Mouse (Mus musculus): ENCODE data around the gene Cpa5. TPM values are rescaled to one million over a fixed set of nuclear protein-coding genes. Genes with fewer than 3 reads are reported as not detected.

Gene Cpa5
- 0.14 and 0.39 TPM in 2 replicates for polyA plus RNA-seq (2012; rRNA removed)

DNA sequence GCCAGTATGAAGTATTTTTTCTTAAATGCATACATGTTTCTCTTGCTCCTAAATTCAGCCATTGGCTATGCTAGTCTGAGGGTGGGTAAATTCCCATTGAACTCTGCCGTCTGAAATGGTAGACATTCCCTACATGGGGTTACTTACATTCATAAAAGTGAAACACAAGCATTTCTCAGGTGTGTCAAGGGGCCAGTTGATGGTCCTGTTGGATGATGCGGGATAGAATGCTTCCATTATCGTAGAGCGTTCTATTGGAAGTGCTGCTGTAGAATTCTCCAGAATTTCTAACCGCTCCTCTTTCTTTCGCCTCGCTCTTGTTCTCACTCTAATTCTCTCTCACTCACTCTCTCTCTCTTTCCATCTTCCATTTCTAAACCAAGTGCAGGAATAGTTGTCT lies at the start of gene Cpa5:
Gene Cpa5 (plus strand): TSS at position 301 of the 400 bp plus-strand sequence.

DNA sequence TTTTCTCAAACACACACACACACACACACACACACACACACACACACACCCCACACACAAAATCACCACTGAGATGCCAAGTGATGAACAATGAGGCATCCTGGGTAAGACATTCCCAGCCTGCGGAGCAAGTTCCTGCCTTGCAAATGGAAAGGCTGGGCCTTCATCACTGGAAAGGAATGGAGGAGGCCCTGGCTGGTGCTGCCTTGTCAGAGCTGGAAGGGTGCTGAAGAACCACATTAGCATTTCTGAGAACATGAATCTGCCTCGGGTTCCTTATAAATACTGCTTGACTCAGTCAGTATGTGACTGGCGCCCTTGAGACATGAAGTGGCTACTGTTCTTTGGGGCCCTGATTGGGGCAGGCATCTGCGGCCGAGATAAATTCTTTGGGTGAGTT lies 42.7 kb upstream of the Cpa5 start, which contains the start of gene Cpa4:
Gene Cpa4 (plus strand): TSS at position 301 of the 400 bp plus-strand sequence.

DNA sequence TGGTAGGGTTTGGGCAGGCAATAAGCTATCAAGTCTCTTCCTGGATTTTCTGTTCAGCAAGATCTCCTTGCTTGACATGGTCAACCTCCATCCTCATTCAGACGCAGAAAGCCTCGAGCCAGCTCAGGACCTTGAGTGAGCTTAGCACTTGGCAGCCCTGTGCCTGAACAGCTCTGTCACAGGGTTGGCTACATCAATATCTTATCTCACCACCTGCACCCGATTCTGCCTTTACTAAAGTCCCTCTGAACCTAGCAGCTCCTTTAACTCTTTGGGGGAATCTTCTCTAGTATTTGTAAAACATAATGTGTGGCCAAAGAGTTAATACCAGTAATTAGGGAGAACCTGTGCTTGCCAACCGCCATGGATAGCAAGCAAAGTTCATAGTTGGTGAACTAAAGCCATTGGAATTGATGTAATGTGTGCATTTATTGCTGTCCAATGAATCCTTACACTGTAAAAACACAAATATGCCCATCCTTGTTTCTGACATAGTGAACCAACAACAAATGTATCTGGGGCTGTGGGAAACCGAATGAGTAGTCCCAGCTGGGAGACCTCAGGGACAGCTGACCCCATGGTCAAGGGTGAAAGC lies 28.0 kb downstream of the Cpa5 start, which contains the start of gene Cpa1:
Gene Cpa1 (plus strand): TSS at position 545 of the 595 bp plus-strand sequence.

Other genes with a start within 250 kb of the Cpa5 start
- gene Zc3hc1, start 220.0 kb upstream of the Cpa5 start, polyA plus RNA-seq (2012; rRNA removed) = 40.0 and 42.0 TPM in 2 replicates
- 54.3 and 92.8 TPM in 2 replicates for gene Klhdc10, start 209.1 kb upstream of the Cpa5 start, polyA plus RNA-seq (2012; rRNA removed)
- 25.4 and 53.3 TPM in 2 replicates for gene Tmem209, start 101.2 kb upstream of the Cpa5 start, polyA plus RNA-seq (2012; rRNA removed)
- gene Ssmem1, start 101.2 kb upstream of the Cpa5 start, polyA plus RNA-seq (2012; rRNA removed) = 0.22 and 0.26 TPM in 2 replicates
- 4.7 and 10.7 TPM in 2 replicates for gene Cpa2, start 69.4 kb upstream of the Cpa5 start, polyA plus RNA-seq (2012; rRNA removed)
- gene Cpa4, start 42.6 kb upstream of the Cpa5 start, polyA plus RNA-seq (2012; rRNA removed) = 1.2 and 2.8 TPM in 2 replicates
- gene Cpa1, start 28.2 kb downstream of the Cpa5 start, polyA plus RNA-seq (2012; rRNA removed) = 0.30 and 0.78 TPM in 2 replicates
- 24.7 and 25.8 TPM in 2 replicates for gene Cep41, start 82.7 kb downstream of the Cpa5 start, polyA plus RNA-seq (2012; rRNA removed)
- gene Mest, start 112.5 kb downstream of the Cpa5 start, polyA plus RNA-seq (2012; rRNA removed) = 789 and 1,460 TPM in 2 replicates

All from central nervous system, embryonic 11.5 days (tissue).